Mouse (Mus musculus) lung, embryonic 14.5 days (tissue): ENCODE measurements around the gene Smc6. TPM values are rescaled to one million over a fixed set of nuclear protein-coding genes. Genes with fewer than 3 reads are reported as not detected.
A peak's percentile ranks its signal among the peaks of the same experiment; 100 is the strongest.

ENCODE experiments used
- ATAC-seq: fragments of 200-750 bp; cut with Nextera tagmentation; 2 replicates; pipeline ENCODE4 v1.8.0; 2017; ENCODE audit warnings: mild to moderate bottlenecking, moderate TSS enrichment, moderate library complexity; ENCODE audit not compliant: insufficient read depth
- DNase-seq: peaks from one replicate; pipeline ENCODE4 v3.0.0-alpha.2; 2015
- H3K27ac ChIP-seq: fragments of 300-500 bp; sonication (generic); 2 replicates; pipeline ENCODE4 v1.5.1; 2014; ENCODE audit warnings: low read depth, mild to moderate bottlenecking, moderate library complexity
- H3K27me3 ChIP-seq: fragments of 300-500 bp; sonication (generic); 2 replicates; pipeline ENCODE4 v1.6.1; 2014; ENCODE audit warnings: low read length, control low read depth; ENCODE audit not compliant: insufficient read depth
- H3K36me3 ChIP-seq: fragments of 300-500 bp; sonication (generic); 2 replicates; pipeline ENCODE4 v1.6.1; 2014; ENCODE audit warnings: control low read depth; ENCODE audit not compliant: insufficient read depth
- H3K4me1 ChIP-seq: fragments of 300-500 bp; sonication (generic); 2 replicates; pipeline ENCODE4 v1.6.1; 2014; ENCODE audit warnings: antibody characterized with exemption, control low read depth; ENCODE audit not compliant: insufficient read depth
- H3K4me2 ChIP-seq: fragments of 300-500 bp; sonication (generic); 2 replicates; pipeline ENCODE4 v1.6.1; 2014; ENCODE audit warnings: mild to moderate bottlenecking
- H3K4me3 ChIP-seq: fragments of 300-500 bp; sonication (generic); 2 replicates; pipeline ENCODE4 v1.5.1; 2014; ENCODE audit warnings: low read depth, low read length
- H3K9ac ChIP-seq: fragments of 300-500 bp; sonication (generic); 2 replicates; pipeline ENCODE4 v1.6.1; 2014
- H3K9me3 ChIP-seq: fragments of 300-500 bp; sonication (generic); 2 replicates; pipeline ENCODE4 v1.6.1; 2016; ENCODE audit warnings: low read depth, low read length, control low read depth
- CTCF ChIP-seq: IDR thresholded peaks from 2 replicates; pipeline ENCODE4 v1.5.1; 2016; ENCODE audit warnings: antibody characterized with exemption, low read depth
- WGBS: fragments of 180-500 bp; shearing (Covaris S2); extraction: QIAGEN DNeasy Blood & Tissue Kit; methylation state at CpG from one replicate; pipeline ENCODE4 v1.1.7; 2014; 5-methylcytosine and 5-hydroxymethylcytosine counted together
- polyA plus RNA-seq: library from polyadenylated mRNA; unstranded; fragments of >200 nt; fragmentation: Nextera tagmentation; extraction: Ambion mirVana; gene quantifications from 2 replicates; pipeline ENCODE4 v1.2.1, GENCODE M21; 2014

Gene Smc6
- polyA plus RNA-seq, result 133 and 138 TPM in 2 replicates

- ATAC-seq (peak; percentile 98), DNase-seq (peak; percentile 98)
- Histone ChIP-seq H3K27me3 (no peaks in the 10 kb centered on the region), H3K4me2 (peak within 1 kb of the TSS; percentile 83), H3K36me3 (0 out of 2 replicates have a peak, but pooled peaks cover 7% of the 10 kb centered on the region), H3K9ac (peak within 1 kb of the TSS; percentile 96), H3K9me3 (no peaks in the 10 kb centered on the region), H3K27ac (peak within 1 kb of the TSS; percentile 96), H3K4me3 (peak within 1 kb of the TSS; percentile 86), H3K4me1 (peaks cover 3% of the 10 kb centered on the region; the same call in 1 of the 2 replicates)
- under 1% methylated on average over 78 of the region's 83 CpGs for WGBS
- TF ChIP-seq CTCF, result peak; percentile 18; the same call in 1 of the 2 replicates
These were observed at the start of gene Smc6, which contains the start of gene Gen1 for GRCm38 (mm10) chr12:11265382-11266281. Gene Smc6 (plus strand): TSS chr12:11265886. Gene Gen1 (minus strand): TSS chr12:11265801.

- H3K4me2 ChIP-seq, result no peak overlapping the region
- 70% methylated on average over 3 of the region's 3 CpGs for WGBS
- ATAC-seq (no peak), DNase-seq (no peak)
- TF ChIP-seq CTCF, result no peak
- no peaks in the 10 kb centered on the region for H3K27me3 ChIP-seq
- H3K9ac ChIP-seq, result no peak overlapping the region
- no peak overlapping the region for H3K4me3 ChIP-seq
- no peaks in the 10 kb centered on the region for H3K9me3 ChIP-seq
- H3K27ac ChIP-seq, result no peak overlapping the region
- no peaks in the 10 kb centered on the region for H3K4me1 ChIP-seq
- no peaks in the 10 kb centered on the region for H3K36me3 ChIP-seq
These were observed 49.2 kb upstream of the Smc6 start for GRCm38 (mm10) chr12:11216454-11216853.

- no peaks in the 10 kb centered on the region for H3K36me3 ChIP-seq
- H3K9me3 ChIP-seq, result no peaks in the 10 kb centered on the region
- no peak overlapping the region for H3K4me2 ChIP-seq
- H3K4me1 ChIP-seq, result peaks cover 5% of the 10 kb centered on the region; the same call in 1 of the 2 replicates
- H3K27me3 ChIP-seq, result no peaks in the 10 kb centered on the region
- H3K27ac ChIP-seq, result no peak overlapping the region
- no peak overlapping the region for H3K4me3 ChIP-seq
- TF ChIP-seq CTCF, result no peak
- H3K9ac ChIP-seq, result no peak overlapping the region
- WGBS, result 67% methylated on average over 7 of the region's 7 CpGs
- no peak for ATAC-seq
- no peak for DNase-seq
These were observed 47.9 kb upstream of the Smc6 start for GRCm38 (mm10) chr12:11217726-11218250.

GRCm38 (mm10) chr12:11221524-11222330, 44.0 kb upstream of the Smc6 start:
- 44% methylated on average over 20 of the region's 20 CpGs for WGBS
- Histone ChIP-seq H3K27ac (peak overlapping the region; percentile 48; the same call in 1 of the 2 replicates), H3K4me2 (0 out of 2 replicates have a peak overlapping the region, but pooled peaks have one; percentile 21), H3K9ac (no peak overlapping the region), H3K4me3 (no peak overlapping the region), H3K36me3 (no peaks in the 10 kb centered on the region), H3K27me3 (no peaks in the 10 kb centered on the region), H3K9me3 (no peaks in the 10 kb centered on the region), H3K4me1 (peaks cover 6% of the 10 kb centered on the region; the same call in 1 of the 2 replicates)
- DNase-seq (peak; percentile 66), ATAC-seq (peak; percentile 76)
- no peak for TF ChIP-seq CTCF

GRCm38 (mm10) chr12:11222566-11222965, 43.1 kb upstream of the Smc6 start:
- no peak for ATAC-seq
- no peaks in the 10 kb centered on the region for H3K27me3 ChIP-seq
- H3K27ac ChIP-seq, result no peak overlapping the region
- 60% methylated on average over 3 of the region's 3 CpGs for WGBS
- H3K9ac ChIP-seq, result no peak overlapping the region
- TF ChIP-seq CTCF, result no peak
- no peak overlapping the region for H3K4me3 ChIP-seq
- H3K4me1 ChIP-seq, result peaks cover 9% of the 10 kb centered on the region; the same call in 1 of the 2 replicates
- no peaks in the 10 kb centered on the region for H3K36me3 ChIP-seq
- H3K9me3 ChIP-seq, result no peaks in the 10 kb centered on the region
- H3K4me2 ChIP-seq, result no peak overlapping the region
- DNase-seq, result no peak

GRCm38 (mm10) chr12:11223090-11223489, 42.6 kb upstream of the Smc6 start:
- DNase-seq (peak; percentile 46), ATAC-seq (no peak)
- Histone ChIP-seq H3K4me3 (no peak overlapping the region), H3K9ac (no peak overlapping the region), H3K9me3 (no peaks in the 10 kb centered on the region), H3K27ac (no peak overlapping the region), H3K27me3 (no peaks in the 10 kb centered on the region), H3K4me1 (peaks cover 9% of the 10 kb centered on the region; the same call in 1 of the 2 replicates), H3K4me2 (no peak overlapping the region), H3K36me3 (no peaks in the 10 kb centered on the region)
- TF ChIP-seq CTCF, result no peak
- WGBS, result 68% methylated on average over 10 of the region's 10 CpGs
